Mouse (Mus musculus) thymus, postnatal 36 days (tissue): ENCODE data around the gene Trp63.

ENCODE experiments used
- DNase-seq, 2 experiments: peaks; one replicate each; pipeline ENCODE4 v3.0.0; 2022; ENCODE audit warnings: mixed read lengths in 2 of 2

The Trp63 gene

GRCm38 (mm10) chr16:25784246-25784645 is 100.7 kb downstream of the Trp63 start:
- no peak for DNase-seq

GRCm38 (mm10) chr16:25786457-25786856 is 102.9 kb downstream of the Trp63 start:
- no peak for DNase-seq

DNA sequence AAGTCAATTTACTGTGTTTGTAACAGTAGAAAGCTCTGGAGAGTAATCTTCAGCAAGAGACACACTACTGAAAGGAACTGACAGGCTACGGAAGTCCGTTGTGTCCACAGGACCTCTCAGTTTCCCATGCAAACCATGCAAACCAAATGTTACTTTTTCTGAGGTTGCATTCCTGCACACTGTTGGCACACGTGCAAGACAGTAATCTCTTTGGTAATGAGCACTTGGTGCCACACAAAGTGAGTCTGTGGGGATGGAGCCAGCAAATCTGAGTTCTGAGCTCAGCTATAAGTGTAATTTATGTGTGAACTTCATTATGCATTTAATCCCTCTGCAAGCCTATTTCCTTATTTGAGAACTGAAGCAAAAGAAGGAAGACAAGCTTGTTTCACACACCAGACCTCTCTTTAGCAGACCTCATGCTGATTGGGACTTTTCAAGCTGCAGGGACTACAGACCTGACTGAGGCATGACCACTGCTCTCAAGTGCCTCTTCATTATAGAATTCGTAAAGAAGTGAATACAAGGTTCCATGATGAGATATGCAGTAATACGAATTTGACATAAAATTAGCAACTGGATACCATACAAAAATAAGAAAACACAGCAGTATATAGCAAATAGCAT is 109.2 kb downstream of the Trp63 start:
- no peak for DNase-seq

GRCm38 (mm10) chr16:25797732-25798294 is 114.2 kb downstream of the Trp63 start:
- DNase-seq, result no peak

DNA sequence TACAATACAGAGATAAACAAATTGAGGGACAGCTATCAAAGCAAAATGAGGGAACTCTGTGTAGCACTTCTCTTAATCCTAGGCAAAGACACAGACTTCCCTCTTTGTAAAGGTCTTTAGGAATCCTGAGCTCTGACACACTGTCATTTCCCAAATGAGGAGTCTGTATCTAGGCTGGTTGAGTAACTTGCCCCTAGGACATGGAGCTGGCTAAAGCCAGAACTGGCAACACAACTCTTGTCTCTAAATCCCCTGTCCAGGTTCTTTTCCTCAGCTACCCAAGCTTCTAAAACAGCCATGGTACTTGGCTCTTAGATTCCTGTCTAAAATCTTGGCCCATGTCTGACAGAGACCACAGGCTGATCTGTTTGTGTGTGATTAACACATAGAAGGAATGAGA is 116.1 kb downstream of the Trp63 start:
- no peak for DNase-seq

DNA sequence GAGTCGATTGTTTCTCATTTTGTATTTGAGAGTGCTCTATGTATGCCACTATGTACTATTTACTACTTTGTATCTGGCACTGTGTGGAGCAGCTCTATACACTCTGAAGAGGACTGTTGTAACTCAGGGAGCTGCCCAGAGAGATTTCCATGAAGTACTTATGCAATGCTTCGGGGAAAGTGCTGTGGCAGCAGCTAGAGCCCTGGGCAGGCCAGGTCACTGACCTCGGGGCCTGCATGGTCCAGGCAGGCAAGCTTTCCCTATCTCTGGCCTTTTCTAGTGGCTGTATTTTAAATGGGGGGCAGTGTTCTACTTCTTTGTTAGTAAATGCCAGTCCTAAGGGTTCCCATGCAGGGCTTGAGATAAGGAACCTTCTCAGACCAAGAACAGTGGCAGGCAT is 121.4 kb downstream of the Trp63 start:
- DNase-seq, result no peak

- no peak for DNase-seq
These were observed 123.6 kb downstream of the Trp63 start for GRCm38 (mm10) chr16:25807116-25807515.

DNA sequence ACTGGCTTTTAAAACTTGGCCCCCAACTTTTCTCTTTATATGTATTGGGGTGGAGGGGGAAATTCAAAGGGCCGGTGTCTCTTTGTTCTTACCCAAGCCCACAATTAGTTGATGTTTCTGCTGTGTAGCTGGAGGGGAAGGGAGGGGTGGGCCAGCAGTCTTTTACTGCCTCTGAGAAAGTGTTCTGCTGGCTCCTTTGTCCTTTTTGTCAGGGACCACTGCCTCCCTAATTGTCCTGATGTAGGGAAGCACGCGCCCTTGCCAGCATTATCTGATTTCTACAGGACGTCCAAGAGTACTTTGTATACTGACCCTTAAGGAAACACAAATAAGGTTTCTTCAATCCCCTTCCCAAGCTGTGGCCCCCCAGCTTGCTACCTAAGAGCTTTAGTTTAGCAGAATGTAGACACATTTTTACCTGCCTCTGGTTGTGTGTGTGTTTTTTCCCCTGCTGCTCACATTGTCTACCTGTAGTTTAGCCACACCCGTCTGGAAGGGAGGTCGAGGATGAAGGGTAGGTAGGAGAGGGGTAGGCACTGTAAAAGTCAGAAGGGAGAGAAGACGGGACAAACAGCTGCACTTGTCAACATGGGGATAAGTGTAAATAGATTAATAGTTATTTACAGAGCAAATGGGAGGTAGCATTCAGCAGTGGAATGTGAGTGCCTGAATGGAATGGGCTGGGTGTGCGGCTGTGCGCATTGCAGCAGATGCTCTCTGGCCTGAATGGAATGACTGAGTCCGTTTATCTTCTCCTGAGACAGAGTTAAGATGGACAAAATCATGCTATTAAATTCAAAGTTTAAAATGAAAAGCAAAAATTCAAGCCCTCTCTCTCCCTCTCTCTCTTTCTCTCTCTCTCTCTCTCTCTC is 134.4 kb downstream of the Trp63 start:
- no peak for DNase-seq

DNA sequence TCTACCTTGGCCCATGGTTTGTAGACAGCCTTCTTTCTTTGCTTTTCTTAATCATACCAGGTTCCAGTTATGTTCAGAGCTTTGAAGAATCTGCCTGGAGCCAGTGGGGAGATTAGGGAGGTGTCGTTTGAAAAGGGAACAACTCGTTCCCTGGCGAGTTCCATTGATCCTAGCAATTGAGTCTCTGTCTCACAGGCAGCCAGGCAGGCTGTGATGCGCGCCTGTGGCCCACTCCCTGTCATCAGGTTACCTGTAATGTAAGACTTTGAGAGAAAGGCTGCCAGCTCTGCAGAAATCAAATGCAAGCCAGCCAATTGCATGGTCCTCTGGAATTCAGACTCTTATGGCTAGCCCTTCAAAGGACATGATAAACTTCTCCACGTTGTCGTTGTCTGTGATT is 142.5 kb downstream of the Trp63 start:
- DNase-seq, result no peak

DNA sequence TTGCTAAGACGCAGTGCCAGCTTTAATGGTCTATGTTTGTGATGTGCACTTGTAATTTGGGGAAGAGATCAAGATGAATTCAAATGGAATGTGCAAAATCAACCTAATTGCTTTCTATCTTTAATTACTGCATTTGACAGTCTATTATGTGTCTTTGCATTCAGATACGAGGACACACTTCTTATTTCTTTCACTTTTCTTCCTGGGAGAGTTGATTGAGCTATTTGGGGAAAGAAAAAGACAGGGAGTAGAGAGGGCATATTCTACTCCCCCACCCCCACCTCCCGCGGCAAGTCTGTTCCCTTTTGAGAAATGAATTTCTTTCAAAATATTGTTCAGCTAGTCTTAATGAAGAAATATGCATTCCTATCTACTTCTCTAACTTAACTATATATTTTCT is 149.0 kb downstream of the Trp63 start:
- DNase-seq, result no peak

DNA sequence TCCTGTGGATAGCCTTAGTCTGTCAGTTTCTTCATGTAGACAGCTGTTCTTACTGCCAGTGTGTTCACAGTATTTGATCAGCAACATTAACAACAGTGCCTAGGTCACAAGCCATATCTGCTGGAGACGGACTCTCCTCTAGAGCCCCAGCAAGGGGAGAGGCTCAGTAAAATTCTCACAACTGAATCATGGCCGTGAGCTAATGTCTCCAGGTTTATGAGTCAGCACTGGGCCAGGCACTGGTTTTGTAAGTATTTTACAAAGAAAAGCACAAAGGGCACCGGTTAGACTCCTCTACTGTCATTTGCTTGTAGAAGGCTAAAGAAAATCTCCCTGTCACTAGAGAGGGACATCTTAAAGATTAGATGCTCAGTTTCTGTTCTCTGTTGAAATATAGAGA is 151.7 kb downstream of the Trp63 start:
- no peak for DNase-seq

DNA sequence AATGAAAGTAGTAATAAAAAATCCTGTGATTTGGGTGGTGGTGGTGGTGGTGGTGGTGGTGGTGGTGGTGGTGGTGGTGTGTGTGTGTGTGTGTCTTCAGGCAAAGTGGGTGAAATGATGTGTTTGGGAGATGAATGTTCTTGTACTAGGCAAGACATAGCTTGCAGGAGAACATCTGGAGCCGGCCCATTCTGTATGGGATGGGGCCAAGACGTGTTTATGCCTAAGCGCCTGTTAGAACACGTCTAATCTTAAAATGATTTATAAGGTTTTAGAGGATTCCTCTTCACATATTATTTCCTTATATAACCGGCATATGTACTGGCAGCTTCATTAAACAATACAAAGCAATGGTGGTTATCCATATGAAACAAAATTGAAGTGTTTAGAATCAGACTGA is 152.2 kb downstream of the Trp63 start:
- DNase-seq, result no peak

DNA sequence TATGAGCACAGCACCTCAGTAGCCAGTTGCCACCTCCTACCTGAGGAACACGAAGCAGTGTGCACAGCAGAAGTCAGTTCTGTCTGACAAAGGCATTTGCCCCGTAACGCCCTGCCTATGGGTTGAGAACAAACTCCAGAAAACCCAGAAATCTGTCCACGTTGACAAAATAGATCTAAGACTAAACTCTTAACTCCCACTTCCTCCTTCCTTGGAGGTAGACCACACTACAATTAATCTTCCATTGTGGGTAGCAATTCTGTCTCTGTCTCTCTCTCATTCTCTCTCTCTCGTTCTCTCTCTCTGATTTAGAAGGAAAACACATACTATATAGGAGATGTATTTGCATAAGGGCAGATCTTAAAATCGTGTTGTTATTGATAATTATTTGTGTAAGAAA is 159.4 kb downstream of the Trp63 start:
- no peak for DNase-seq

DNA sequence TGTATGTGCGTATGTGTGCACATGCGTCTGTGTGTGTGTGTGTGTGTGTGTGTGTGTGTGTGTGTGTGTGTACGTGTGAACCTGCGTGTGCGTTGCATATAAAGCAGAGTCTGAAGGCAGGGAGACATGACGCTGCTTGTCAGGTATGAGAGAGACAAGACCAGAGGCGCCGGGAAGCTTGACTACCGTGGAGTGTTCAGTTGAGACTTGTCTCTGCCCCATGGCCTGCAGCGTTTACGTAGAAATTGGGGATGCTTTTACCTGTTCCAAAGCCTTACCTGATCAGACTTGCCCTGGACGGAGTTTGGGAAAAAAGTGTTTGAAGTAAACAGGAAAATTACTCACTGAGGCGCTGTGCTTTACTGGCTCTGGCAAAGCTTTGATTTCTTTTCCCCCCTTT is 160.1 kb downstream of the Trp63 start:
- no peak for DNase-seq

- DNase-seq, result no peak
These were observed 163.0 kb downstream of the Trp63 start for GRCm38 (mm10) chr16:25846611-25847010.

GRCm38 (mm10) chr16:25848474-25848873 is 164.9 kb downstream of the Trp63 start:
- no peak for DNase-seq

GRCm38 (mm10) chr16:25849593-25850464 is 166.3 kb downstream of the Trp63 start:
- no peak for DNase-seq

- no peak for DNase-seq
These were observed 177.4 kb downstream of the Trp63 start for GRCm38 (mm10) chr16:25860731-25861505.

GRCm38 (mm10) chr16:25865096-25865869 is 181.7 kb downstream of the Trp63 start:
- DNase-seq, result no peak

DNA sequence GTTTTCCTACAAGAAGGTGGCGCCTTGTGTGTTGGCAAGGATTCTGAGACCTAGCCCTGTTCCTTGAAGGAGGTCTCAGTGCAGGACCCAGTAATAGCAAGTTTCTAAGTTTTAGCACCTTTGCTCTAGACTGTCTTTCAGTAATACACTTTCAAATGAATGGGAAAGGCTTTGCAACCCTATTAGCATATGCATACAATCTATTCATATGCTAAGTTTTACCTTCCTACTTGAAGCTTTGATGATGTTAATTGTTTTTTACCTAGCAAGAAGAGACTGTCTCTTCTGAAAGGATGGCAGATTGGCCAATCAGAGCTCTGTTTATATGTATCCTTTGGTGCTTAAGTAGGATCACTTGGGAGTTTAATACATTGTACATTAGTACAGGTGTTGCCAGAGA is 187.9 kb downstream of the Trp63 start:
- no peak for DNase-seq

- DNase-seq, result no peak
These were observed 192.1 kb downstream of the Trp63 start for GRCm38 (mm10) chr16:25875681-25876080.
